Mouse (Mus musculus) bone marrow, adult 2 months (tissue): ENCODE results near the gene Prkaa2.

ENCODE experiments used
- CTCF ChIP-seq: fragments of 200-500 bp; IDR thresholded peaks from 2 replicates; pipeline ENCODE4 v1.5.1; 2011; ENCODE audit warnings: low read length, control low read depth; ENCODE audit not compliant: control insufficient read depth, insufficient read depth
- POLR2A ChIP-seq: fragments of 200-500 bp; IDR thresholded peaks from 2 replicates; pipeline ENCODE4 v1.6.1; 2011; ENCODE audit warnings: low read depth, mild to moderate bottlenecking, control low read depth, low read length, borderline replicate concordance; ENCODE audit not compliant: control insufficient read depth

GRCm38 (mm10) chr4:105033153-105033552 is 76.5 kb downstream of the Prkaa2 start:
- TF ChIP-seq POLR2A (no peak), CTCF (no peak)
